In genomic region chr14:62034664-62035063, GRCm38 (mm10) we compare ENCODE assay signal across 16 mouse cellular contexts.
DNase-seq lines count a peak whose midpoint lies in the region; ATAC-seq lines count a peak whose summit lies in the region.
"Had no signal": no experiment of that assay in that cellular context is flagged by ENCODE, and none has a peak within 500 bp of the region (broad histone marks: within the 10 kb centered on the region; RNA-seq: fewer than 3 reads in every experiment).

No protein-coding gene starts in this region.

- 0 out of 2 replicates have a peak, but pooled peaks have one; percentile 39 for ATAC-seq in limb, embryonic 11.5 days (ENCODE audit: insufficient number of reproducible peaks, low FRiP score, low TSS enrichment, low read depth)
- no peak for ATAC-seq in neural tube, embryonic 14.5 days (ENCODE audit: low read depth)
- ATAC-seq in CD4-positive, CD25-positive, alpha-beta regulatory T cell, adult 4 months: no peak
- ATAC-seq in activated CD4-positive, CD25-positive, alpha-beta regulatory T cell, adult 4 months: no peak

- H3K4me3 ChIP-seq in forebrain, embryonic 10.5 days: no peak overlapping the region
- H3K4me3 ChIP-seq in limb, embryonic 11.5 days (ENCODE audit: low read depth, low read length): no peak overlapping the region
- H3K4me3 ChIP-seq in neural tube, embryonic 14.5 days (ENCODE audit: low read depth, low read length): no peak overlapping the region
- H3K4me3 ChIP-seq: heart, embryonic 12.5 days; megakaryocyte, embryonic 14.5 days had no signal

- peak overlapping the region; percentile 67; the same call in 1 of the 2 replicates for H3K27ac ChIP-seq in forebrain, embryonic 10.5 days
- H3K27ac ChIP-seq in limb, embryonic 11.5 days (replicated peaks; ENCODE audit: low read depth, low read length): no peak overlapping the region
- no peak overlapping the region for H3K27ac ChIP-seq in neural tube, embryonic 14.5 days (ENCODE audit: low read depth, low read length)
- H3K27ac ChIP-seq: kidney, postnatal 0 days; liver, embryonic 14.5 days had no signal

- peaks cover 11% of the 10 kb centered on the region for H3K4me1 ChIP-seq in forebrain, embryonic 10.5 days
- H3K4me1 ChIP-seq in limb, embryonic 11.5 days (ENCODE audit: control insufficient read depth, insufficient read depth, low read length): 0 out of 2 replicates have a peak, but pooled peaks cover 8% of the 10 kb centered on the region
- H3K4me1 ChIP-seq in neural tube, embryonic 14.5 days (ENCODE audit: control insufficient read depth, insufficient read depth, low read length): no peaks in the 10 kb centered on the region
- H3K4me1 ChIP-seq: heart, embryonic 12.5 days had no signal

- no peaks in the 10 kb centered on the region; the same call in 1 of the 2 replicates for H3K27me3 ChIP-seq in forebrain, embryonic 10.5 days (ENCODE audit: poor library complexity, severe bottlenecking)
- H3K27me3 ChIP-seq in limb, embryonic 11.5 days (ENCODE audit: control insufficient read depth, insufficient read depth, low read length): no peaks in the 10 kb centered on the region
- no peaks in the 10 kb centered on the region for H3K27me3 ChIP-seq in neural tube, embryonic 14.5 days (ENCODE audit: control insufficient read depth, insufficient read depth, low read length)
- H3K27me3 ChIP-seq: CH12.LX had no signal

- DNase-seq in left cerebral cortex, postnatal 10 days (ENCODE audit: extremely low spot score in 1 of 2, low spot score in 2 of 2): peak; percentile 11 to 30
- no peak for DNase-seq in left cerebral cortex, adult 11 months (ENCODE audit: low spot score)
- DNase-seq in forebrain, embryonic 10.5 days (ENCODE audit: extremely low spot score, low spot score): no peak
- peak; percentile 35 for DNase-seq in limb, embryonic 11.5 days (ENCODE audit: low spot score)
- no peak for DNase-seq in cerebellum, adult 11 months
- DNase-seq: cerebellum, adult 9-10 months; right cerebral cortex, adult 18-20 months; thymus, adult 2 months had no signal

- intact Hi-C loops in left cerebral cortex, postnatal 10 days (cut with DNase I): loop anchor here (10.0 kb wide), 1 partner anchor 380 kb away; no protein-coding TSS in a partner anchor

- no peak overlapping the region for H3K9ac ChIP-seq in limb, embryonic 11.5 days (ENCODE audit: low read length)
- 0 out of 2 replicates have a peak overlapping the region, but pooled peaks have one; percentile 28 for H3K9ac ChIP-seq in neural tube, embryonic 14.5 days (replicated peaks; ENCODE audit: low read depth, low read length)
- H3K9ac ChIP-seq: heart, embryonic 12.5 days; liver, embryonic 14.5 days had no signal

- WGBS in forebrain, embryonic 10.5 days: 41% methylated on average over 4 of the region's 4 CpGs
- 47% methylated on average over 4 of the region's 4 CpGs for WGBS in limb, embryonic 11.5 days
- WGBS in neural tube, embryonic 14.5 days: 21% methylated on average over 4 of the region's 4 CpGs

- H3K36me3 ChIP-seq in forebrain, embryonic 10.5 days (replicated peaks): no peaks in the 10 kb centered on the region
- no peaks in the 10 kb centered on the region for H3K36me3 ChIP-seq in limb, embryonic 11.5 days (ENCODE audit: control insufficient read depth, insufficient read depth, low read length)
- no peaks in the 10 kb centered on the region for H3K36me3 ChIP-seq in neural tube, embryonic 14.5 days (ENCODE audit: control insufficient read depth, insufficient read depth, low read length)
- H3K36me3 ChIP-seq: heart, embryonic 12.5 days had no signal

- no peaks in the 10 kb centered on the region for H3K9me3 ChIP-seq in forebrain, embryonic 10.5 days
- no peaks in the 10 kb centered on the region for H3K9me3 ChIP-seq in limb, embryonic 11.5 days (ENCODE audit: control insufficient read depth, low read length)
- no peaks in the 10 kb centered on the region for H3K9me3 ChIP-seq in neural tube, embryonic 14.5 days (ENCODE audit: control insufficient read depth, low read length)
- H3K9me3 ChIP-seq: heart, embryonic 12.5 days; megakaryocyte, embryonic 14.5 days had no signal

- no peak overlapping the region for H3K4me2 ChIP-seq in limb, embryonic 11.5 days (ENCODE audit: low read depth, severe bottlenecking)
- H3K4me2 ChIP-seq in neural tube, embryonic 14.5 days (ENCODE audit: low read depth, low read length): no peak overlapping the region
- H3K4me2 ChIP-seq: heart, embryonic 12.5 days had no signal

Comparison
In these comparisons a context has a peak if more than half of its experiments do, and no peak if none do; other contexts are left out.
1. DNase-seq: peak in left cerebral cortex, postnatal 10 days (2 of 2) and limb, embryonic 11.5 days (single experiment); none in left cerebral cortex, adult 11 months (single experiment), forebrain, embryonic 10.5 days (single experiment) and cerebellum, adult 11 months (single experiment).